Mouse (Mus musculus) cerebellum, adult 2 months (tissue): ENCODE results near the gene Sh3rf3.
"Not testable (repeated sequence)": the region's sequence is repeated elsewhere in the genome, so short reads cannot be mapped to it uniquely, and the experiment has no call there.

Experiments
- CTCF ChIP-seq: fragments of 200-500 bp; IDR thresholded peaks from 2 replicates; pipeline ENCODE4 v1.5.1; 2011; ENCODE audit warnings: low read depth, mild to moderate bottlenecking, control low read depth, low read length, moderate library complexity, borderline replicate concordance; ENCODE audit not compliant: insufficient read depth
- POLR2A ChIP-seq: fragments of 200-500 bp; IDR thresholded peaks from 2 replicates; pipeline ENCODE4 v1.6.1; 2011; ENCODE audit warnings: low read length, control low read depth, borderline replicate concordance; ENCODE audit not compliant: insufficient read depth

DNA sequence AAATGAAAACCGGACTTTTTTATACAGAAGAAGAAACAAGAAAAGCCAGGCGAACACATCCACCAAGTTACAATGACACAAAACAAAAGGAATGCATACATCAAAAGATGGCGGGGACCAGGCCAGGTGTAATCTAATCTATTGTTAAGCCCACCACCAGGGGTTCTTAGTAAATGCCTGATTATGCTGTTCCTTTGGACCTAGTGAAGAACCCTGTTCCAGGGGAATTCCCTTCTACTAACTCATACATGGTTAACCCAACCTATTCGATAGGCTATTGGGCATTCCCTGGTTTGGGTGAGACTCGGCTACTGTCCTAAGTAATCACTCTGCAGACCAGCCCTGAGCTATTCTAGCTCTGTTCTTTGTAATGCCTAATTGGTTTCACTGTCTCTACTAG is 289.9 kb downstream of the Sh3rf3 start:
- TF ChIP-seq POLR2A, CTCF: not testable (repeated sequence)
